Mouse (Mus musculus) CD4-positive, CD25-positive, alpha-beta regulatory T cell, adult 2 months (primary cell): ENCODE measurements around the gene Gm20219.
"Not testable (repeated sequence)": the region's sequence is repeated elsewhere in the genome, so short reads cannot be mapped to it uniquely, and the experiment has no call there.

ENCODE experiments used
- DNase-seq: peaks from one replicate; pipeline ENCODE4 v3.0.0-alpha.2; 2012; ENCODE audit warnings: low read depth, low spot score

Gm20219 gene

DNA sequence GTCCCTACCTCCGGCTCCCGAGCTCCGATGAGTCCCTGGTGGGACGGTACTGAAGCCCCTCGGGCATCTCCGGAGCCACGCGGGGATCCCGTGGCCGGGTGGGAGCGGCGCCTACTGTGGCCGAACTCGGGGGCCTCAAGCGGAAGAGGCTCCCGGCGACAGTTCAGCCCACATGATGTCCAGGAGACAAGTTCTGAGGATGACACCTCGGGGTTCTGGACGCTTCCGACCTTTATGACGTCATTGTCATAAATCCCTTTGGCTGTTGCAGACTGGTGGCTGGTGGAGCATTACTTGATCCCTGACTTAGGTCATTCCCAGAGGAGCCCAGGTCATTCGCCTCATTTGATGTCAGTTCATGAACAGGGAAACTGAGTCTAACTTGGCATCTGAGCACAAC lies 41.9 kb downstream of the Gm20219 start, which contains the start of gene Znrf4:
Znrf4 (minus strand) TSS at position 122 of the 400 bp plus-strand sequence.
- DNase-seq: no peak

DNA sequence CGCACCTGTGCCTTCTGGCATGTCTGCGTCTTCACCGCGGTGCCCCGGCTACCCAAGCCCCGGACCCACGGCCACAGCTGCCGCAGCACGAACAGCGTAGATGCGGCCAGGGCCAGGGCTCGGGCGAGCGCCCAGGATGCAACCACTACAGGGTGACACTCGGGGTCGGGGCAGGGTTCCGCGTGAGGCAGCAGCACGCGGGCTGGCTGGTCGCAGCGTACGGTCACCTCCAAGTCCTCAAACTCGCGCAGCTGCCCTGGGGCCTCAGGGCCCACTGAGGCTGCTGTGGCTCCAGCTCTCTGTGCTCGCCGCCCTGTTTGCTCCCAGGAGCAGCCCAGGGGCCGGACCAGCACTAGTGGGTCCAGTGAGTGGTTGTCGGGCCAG lies 42.5 kb downstream of the Gm20219 start:
- no peak for DNase-seq

DNA sequence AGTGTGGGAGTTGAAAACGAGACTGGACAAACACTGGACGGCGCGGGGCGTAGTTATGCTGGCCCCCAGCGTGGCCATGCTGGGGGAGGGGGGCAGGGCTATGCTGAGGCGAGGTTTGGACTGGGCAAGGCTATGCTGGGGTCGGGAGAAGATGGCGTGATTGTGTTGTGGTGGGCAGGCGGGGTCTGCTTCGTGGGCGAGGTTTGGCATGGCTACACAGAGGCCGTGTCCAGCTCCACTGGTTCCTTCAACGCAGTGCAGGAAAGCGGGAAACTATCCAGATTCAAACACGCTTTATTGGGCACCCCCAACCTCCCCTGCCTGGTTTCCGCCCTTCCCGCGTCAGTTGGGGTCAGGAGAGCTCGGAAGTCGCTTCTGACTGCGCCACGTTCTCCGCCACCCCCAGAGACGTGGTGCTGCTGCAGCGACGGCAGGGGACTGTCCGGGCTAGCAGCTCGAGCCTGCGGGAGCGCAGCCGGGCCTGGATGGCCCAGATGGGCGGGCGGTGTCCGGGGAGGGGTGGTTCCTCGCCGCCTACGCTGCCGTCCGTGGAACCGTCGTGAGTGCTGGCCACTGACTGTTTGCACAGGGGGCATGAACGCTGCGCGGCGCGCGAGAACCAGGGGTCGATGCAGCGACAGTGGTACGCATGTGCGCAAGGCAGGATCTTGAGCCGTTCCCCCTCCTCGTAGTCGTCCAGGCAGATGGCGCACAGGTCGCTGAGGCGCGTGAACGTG lies 43.0 kb downstream of the Gm20219 start:
- DNase-seq: no peak

DNA sequence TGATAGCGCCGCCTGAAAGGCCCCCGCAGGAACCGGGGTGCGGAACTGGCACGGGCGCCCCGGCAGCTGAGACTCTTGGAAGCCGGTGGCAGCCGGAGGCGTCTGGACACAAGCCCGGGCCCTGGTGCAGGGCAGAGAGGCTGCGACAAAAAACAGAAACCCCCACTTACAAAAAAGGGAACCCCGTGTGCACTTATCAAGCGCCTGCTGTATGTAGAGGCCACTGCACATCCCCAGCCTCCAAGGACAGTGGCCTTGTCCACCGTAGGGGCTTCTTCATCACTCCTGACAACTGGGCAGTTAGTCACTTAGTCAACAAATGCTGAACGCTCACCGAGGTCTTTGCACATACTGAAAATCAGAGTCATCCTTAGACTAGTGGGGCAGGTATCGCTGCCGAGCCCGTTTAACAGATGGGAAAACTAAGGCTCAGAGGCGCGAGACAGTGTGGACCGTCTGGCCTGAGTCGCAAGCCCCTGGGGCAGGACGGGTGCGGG lies 43.7 kb downstream of the Gm20219 start:
- no peak for DNase-seq

DNA sequence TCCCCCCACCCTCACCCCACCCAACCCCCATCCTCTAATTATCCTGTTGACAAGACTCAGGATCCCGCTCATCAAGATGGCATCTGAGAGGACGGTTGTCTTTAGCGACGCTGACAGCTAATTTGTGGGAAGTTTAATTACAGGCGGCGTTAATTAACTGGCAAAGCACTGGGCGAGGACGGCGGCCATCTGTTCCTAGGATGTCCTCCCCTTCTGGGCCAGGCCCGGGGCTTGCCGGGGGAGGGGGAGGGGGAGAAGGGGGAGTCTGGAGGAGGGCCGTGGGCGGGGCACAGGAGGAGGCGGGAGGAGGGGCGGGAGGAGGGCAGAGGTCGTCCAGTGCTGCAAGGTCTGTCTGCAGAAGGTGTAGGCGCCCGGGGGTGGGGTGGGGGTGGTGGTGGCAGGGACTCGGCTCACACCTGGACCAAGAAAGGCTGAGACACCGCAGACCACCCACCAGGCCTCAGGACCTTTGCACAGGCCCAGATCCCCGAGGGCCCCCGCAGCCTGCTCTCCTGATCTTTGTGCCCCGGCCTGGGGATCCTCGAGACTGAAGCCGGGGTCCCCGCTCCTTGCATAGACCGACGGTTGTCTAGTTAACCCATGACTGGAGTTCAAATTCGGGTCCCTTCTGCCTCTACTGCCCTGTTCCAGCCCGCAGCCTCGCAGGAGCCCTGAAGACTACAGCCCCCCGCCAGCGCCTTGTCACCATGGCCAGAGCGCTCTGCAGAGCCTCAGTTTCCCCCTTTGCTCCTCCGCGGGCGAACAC lies 44.3 kb downstream of the Gm20219 start:
- no peak for DNase-seq

DNA sequence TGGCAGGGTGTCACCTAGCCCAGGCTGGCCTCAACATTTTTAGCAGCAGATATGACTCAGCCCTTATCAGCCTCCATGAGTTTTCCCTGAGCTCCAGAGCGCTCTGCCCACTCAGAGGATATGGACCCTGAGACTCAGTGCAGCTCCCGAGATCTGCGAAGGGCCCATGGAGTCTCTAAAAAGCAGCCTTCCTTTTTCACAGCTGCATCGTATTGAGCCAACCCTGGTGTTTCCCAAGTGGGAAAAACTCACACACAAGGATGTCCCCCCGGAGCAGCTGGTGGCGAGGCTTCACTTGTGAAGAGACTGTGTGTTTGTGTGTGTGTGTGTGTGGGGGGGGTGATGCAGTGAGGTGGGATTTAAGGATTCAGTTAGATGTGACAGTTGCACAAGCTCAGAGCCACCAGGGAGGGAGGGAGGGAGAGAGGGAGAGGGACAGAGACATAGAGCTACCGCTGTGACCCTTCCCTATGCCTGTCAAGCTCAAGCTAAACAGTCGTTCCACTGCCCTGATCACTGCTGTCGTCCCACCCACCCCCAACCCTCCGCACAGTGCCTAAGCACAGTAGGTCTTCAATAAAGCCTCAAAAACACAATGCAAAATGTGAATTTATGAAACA lies 45.1 kb downstream of the Gm20219 start:
- no peak for DNase-seq

DNA sequence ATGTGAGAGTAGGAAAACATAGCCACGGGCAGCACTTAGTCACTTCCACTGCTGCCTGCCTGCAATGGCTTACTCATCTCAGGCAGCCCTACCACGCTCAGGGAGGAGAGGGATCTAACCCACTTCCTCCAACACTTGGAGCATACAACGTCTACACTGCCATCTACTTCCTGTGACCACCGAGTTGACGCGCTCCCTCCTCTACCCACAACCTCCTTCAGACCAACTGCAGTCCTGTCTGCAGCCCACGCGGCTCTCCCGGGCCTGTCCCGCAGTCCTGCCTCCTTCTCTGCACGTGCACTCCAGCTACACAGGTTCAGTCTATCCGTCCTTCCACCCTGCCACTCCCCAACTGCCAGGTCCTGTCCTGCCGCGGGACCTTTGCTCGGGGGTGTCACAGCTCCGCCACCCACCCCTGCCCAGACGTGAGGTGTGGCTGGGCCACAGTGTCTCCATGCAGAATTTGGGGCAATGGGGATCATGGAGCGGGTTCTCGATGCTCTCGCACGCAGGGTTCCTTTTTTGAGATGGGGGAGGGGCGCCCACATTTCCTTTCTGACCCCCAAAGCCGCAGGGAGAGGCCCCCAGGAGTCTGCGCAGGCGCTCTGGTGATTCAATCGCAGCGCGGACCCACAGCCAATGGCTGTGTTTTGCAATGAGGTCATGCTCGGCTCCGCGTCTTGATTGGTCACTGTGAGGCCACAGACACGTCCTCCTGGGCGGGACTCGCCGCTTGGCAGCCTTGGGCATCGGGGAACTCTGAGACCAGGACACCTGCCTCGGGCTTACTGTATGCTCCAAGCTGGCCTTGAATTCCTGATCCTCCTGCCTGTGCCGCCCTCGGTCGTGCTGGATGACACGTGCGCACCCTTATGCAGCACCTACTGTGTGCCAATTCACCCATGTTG lies 46.8 kb downstream of the Gm20219 start:
- peak; percentile 96 for DNase-seq

DNA sequence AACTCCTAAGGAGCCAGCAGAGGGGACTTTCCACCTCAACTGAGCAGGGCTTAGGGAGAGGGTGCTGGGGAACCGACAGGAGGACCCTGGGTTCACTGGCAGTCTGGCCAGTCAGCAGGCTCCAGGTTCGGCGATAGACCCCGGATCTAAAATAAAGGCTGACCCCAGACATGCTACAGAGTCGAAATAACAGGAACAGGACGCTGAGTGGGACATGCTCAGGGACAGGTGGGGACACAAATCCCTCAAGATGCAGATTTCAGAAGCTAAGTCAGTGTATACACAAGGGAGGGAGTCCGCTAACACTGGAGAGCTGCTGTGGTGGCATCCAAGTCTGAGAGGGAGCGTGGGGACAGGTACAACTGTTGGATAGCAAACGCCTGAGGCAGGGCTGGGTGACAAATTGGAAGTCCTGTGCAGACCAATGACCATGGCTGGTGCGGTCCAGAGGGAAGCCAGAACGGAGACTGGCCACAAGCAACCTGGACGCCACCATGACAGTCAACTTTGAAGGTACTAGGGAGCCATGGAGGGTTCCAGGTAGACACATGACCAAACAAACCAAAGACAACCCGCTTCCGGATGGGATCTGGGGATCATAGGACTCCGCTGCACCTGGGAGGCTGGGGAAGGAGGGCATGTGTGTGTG lies 47.6 kb downstream of the Gm20219 start:
- DNase-seq: no peak

DNA sequence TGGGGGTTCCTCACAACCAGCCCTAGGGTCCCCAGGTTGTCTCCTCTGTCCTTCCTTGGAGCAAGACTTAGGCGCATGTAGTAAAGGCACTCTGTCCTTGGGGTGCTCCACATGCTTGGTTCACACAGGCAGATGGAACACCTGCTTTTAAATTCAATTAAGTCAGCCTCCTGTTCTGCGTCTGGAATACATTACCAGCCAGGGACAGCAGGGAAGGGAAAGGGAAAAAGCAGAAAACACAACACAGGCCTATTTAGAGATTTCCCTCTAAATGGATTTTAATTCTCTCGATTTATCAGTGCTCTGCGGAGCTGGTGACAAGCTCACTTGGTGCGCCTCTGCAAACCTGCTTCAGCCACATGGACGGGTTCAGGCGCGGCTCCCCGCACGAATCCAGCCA lies 48.8 kb downstream of the Gm20219 start:
- no peak for DNase-seq

DNA sequence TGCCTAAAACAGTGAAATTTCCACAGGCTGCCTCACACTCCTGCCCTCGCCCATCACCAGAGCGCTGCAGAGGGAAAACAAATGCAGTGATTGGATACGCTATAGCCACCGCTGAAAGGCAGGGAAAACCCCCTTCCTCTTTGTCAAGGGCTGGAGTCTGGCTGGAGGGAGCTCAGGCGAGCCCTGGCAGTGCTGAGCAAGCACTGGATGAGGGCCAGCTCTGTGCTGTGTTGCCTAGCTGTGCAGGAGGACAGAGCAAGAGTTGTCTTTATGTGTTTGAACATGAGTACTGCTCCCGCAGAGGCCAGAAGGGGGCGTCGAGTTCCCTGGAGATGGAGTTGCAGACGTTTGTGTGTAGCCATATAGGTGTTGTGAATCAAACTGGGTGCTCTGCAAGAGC lies 51.7 kb downstream of the Gm20219 start:
- DNase-seq: peak; percentile 38

DNA sequence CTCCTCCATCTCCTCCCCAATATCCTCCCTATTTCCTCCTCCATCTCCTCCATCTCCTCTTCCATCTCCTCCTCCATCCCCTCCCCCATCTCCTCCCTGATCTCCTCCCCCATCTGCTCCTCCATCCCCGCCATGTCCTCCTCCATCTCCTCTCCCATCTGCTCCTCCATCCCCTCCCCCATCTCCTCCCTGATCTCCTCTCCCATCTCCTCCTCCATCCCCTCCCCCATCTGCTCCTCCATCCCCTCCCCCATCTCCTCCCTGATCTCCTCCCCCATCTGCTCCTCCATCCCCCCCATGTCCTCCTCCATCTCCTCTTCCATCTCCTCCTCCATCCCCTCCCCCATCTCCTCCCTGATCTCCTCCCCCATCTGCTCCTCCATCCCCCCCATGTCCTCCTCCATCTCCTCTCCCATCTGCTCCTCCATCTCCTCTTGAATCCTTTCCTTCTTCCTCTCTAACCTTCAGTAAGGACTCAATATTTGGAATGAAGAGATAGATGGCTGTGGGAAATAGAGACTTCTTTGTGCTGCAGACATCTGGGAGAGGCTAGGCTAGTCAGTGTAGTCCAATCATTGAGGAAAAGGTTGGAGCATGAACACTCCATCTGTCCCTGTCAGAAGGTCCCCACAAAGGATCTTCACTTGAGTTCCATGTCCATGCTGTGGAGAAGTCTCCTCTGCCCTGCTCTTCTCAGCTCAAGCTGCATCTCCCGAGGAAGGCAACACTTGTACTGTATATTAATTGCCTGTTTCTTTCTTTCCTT lies 52.4 kb downstream of the Gm20219 start:
- DNase-seq: not testable (repeated sequence)
